Mouse (Mus musculus): ENCODE results near the gene Akap9. TPM values are rescaled to one million over a fixed set of nuclear protein-coding genes. Genes with fewer than 3 reads are reported as not detected.
"Not testable (repeated sequence)": the region's sequence is repeated elsewhere in the genome, so short reads cannot be mapped to it uniquely, and the experiment has no call there.

Akap9 gene
- polyA plus RNA-seq, 1 experiment, result 12.3 TPM

DNA sequence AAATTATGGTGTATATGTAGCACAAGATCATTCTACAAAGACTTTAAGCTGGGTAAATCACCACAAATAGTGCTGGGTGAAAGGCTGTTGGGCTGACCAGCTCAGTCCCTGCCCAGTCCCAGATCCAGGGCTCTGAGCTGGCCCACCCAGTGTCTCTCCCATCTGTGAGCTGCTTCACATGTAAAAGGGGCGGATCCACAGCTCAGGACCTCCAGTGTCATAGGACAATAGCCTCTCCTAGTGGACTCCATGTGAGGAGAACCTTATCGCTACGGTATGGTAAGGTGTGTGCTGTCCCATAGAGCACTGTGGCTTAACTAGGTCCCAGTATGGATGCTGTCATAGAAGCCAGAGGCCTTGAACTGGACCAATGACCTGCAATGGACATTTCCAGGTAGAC is 3.8 kb downstream of the Akap9 start:
- peaks cover 25% of the 10 kb centered on the region for H3K36me3 ChIP-seq (replicated peaks; ENCODE audit: low read length)
- H3K4me1 ChIP-seq, result peaks cover 30% of the 10 kb centered on the region
- H3K27me3 ChIP-seq (replicated peaks), result no peaks in the 10 kb centered on the region
- H3K9me3 ChIP-seq, result no peaks in the 10 kb centered on the region
- TF ChIP-seq FLI1 (IDR thresholded peaks at IDR 0.05; ENCODE audit: low read length) (no peak), GATA1 (IDR thresholded peaks at IDR 0.05; ENCODE audit: borderline replicate concordance, low read length) (no peak)
- H3K4me3 ChIP-seq (replicated peaks), result no peak overlapping the region

- Histone ChIP-seq H3K9me3 (no peaks in the 10 kb centered on the region), H3K4me1 (peaks cover 28% of the 10 kb centered on the region), H3K4me3 (replicated peaks) (no peak overlapping the region), H3K36me3 (replicated peaks; ENCODE audit: low read length) (peaks cover 27% of the 10 kb centered on the region), H3K27me3 (replicated peaks) (no peaks in the 10 kb centered on the region)
- no peak for TF ChIP-seq GATA1 (IDR thresholded peaks at IDR 0.05; ENCODE audit: borderline replicate concordance, low read length)
- no peak for TF ChIP-seq FLI1 (IDR thresholded peaks at IDR 0.05; ENCODE audit: low read length)
Measured at GRCm38 (mm10) chr5:3933551-3933950, 5.7 kb downstream of the Akap9 start.

GRCm38 (mm10) chr5:3935266-3935665 is 7.4 kb downstream of the Akap9 start:
- Histone ChIP-seq H3K4me1 (peaks cover 20% of the 10 kb centered on the region), H3K36me3 (replicated peaks; ENCODE audit: low read length) (peaks cover 41% of the 10 kb centered on the region), H3K9me3 (no peaks in the 10 kb centered on the region), H3K4me3 (replicated peaks) (no peak overlapping the region), H3K27me3 (replicated peaks) (no peaks in the 10 kb centered on the region)
- TF ChIP-seq GATA1 (IDR thresholded peaks at IDR 0.05; ENCODE audit: borderline replicate concordance, low read length) (no peak), FLI1 (IDR thresholded peaks at IDR 0.05; ENCODE audit: low read length) (no peak)

- H3K9me3 ChIP-seq, result no peaks in the 10 kb centered on the region
- peaks cover 13% of the 10 kb centered on the region for H3K4me1 ChIP-seq
- TF ChIP-seq GATA1 (IDR thresholded peaks at IDR 0.05; ENCODE audit: borderline replicate concordance, low read length) (no peak), FLI1 (IDR thresholded peaks at IDR 0.05; ENCODE audit: low read length) (no peak)
- no peak overlapping the region for H3K4me3 ChIP-seq (replicated peaks)
- peaks cover 44% of the 10 kb centered on the region for H3K36me3 ChIP-seq (replicated peaks; ENCODE audit: low read length)
- no peaks in the 10 kb centered on the region for H3K27me3 ChIP-seq (replicated peaks)
Measured at GRCm38 (mm10) chr5:3935778-3936554, 8.1 kb downstream of the Akap9 start.

DNA sequence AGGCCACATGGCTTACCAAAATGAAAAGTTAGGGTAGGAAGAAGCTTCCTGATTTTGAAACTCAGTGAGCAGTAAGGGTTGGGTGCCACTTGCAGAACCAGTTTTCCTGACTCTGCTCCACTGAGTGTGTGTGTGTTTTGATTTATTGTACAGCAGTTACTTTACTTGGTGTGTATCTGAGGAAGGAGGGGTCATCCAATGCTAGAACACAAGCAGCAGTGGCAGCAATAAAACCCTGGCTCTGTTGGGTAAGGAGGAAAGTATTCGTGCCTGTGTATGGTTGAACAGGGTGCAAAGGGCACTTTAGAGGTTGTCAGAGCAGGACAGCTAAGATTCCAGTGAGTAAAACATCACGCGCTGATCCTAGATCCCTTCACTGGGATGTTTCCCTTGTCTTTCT is 11.1 kb downstream of the Akap9 start:
- Histone ChIP-seq H3K27me3 (replicated peaks) (no peaks in the 10 kb centered on the region), H3K4me3 (replicated peaks) (no peak overlapping the region), H3K36me3 (replicated peaks; ENCODE audit: low read length) (peaks cover 39% of the 10 kb centered on the region), H3K4me1 (peaks cover 7% of the 10 kb centered on the region), H3K9me3 (no peaks in the 10 kb centered on the region)
- TF ChIP-seq FLI1 (IDR thresholded peaks at IDR 0.05; ENCODE audit: low read length), result no peak
- TF ChIP-seq GATA1 (IDR thresholded peaks at IDR 0.05; ENCODE audit: borderline replicate concordance, low read length), result no peak

GRCm38 (mm10) chr5:3939335-3939734 is 11.5 kb downstream of the Akap9 start:
- no peak for TF ChIP-seq FLI1 (IDR thresholded peaks at IDR 0.05; ENCODE audit: low read length)
- TF ChIP-seq GATA1 (IDR thresholded peaks at IDR 0.05; ENCODE audit: borderline replicate concordance, low read length), result no peak
- peaks cover 7% of the 10 kb centered on the region for H3K4me1 ChIP-seq
- no peaks in the 10 kb centered on the region for H3K27me3 ChIP-seq (replicated peaks)
- peaks cover 36% of the 10 kb centered on the region for H3K36me3 ChIP-seq (replicated peaks; ENCODE audit: low read length)
- H3K9me3 ChIP-seq, result no peaks in the 10 kb centered on the region
- H3K4me3 ChIP-seq (replicated peaks), result no peak overlapping the region

DNA sequence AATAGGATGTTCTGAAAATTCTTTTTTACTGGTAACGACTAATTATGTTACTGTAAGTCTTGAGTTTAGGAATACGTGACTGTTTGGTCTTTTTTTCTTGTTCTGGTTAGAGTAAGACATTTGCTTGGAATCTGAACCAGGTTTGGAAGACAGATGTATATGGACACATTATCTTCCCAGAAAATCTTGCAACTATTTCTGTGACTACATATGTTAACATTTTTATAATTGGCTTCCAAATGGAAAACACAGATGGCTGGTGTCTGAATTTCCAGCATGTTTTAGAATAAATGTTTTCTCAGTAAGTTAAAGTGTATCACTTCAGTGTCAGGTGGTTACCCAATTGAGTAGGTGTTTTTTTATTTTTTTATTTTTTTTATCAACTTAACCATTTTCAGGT is 13.4 kb downstream of the Akap9 start:
- TF ChIP-seq GATA1 (IDR thresholded peaks at IDR 0.05; ENCODE audit: borderline replicate concordance, low read length) (no peak), FLI1 (IDR thresholded peaks at IDR 0.05; ENCODE audit: low read length) (no peak)
- H3K36me3 ChIP-seq (replicated peaks; ENCODE audit: low read length), result peaks cover 30% of the 10 kb centered on the region
- H3K27me3 ChIP-seq (replicated peaks), result no peaks in the 10 kb centered on the region
- H3K9me3 ChIP-seq, result no peaks in the 10 kb centered on the region
- H3K4me1 ChIP-seq, result peaks cover 7% of the 10 kb centered on the region
- H3K4me3 ChIP-seq (replicated peaks), result no peak overlapping the region

DNA sequence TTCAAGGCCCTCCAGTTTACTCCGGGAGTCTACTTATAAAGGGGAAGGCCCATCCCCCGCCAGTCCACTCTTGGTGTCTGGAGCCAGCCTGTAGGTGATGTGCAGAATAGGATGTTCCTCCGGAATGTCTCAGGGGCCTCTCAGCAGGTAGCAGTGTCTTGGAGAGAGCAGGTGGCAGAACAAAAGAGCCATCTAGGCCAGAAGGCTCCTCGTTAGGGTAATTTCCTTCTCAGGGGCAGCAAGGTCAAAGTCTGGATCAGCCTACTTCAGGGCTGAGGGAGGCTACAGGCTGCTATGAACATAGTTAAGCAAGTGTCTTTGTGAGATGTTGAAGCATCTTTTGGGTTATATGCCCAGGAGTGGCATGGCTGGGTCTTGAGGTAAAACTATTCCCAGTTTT is 15.3 kb downstream of the Akap9 start:
- peaks cover 32% of the 10 kb centered on the region for H3K36me3 ChIP-seq (replicated peaks; ENCODE audit: low read length)
- H3K4me1 ChIP-seq; H3K9me3 ChIP-seq; H3K27me3 ChIP-seq (replicated peaks); H3K4me3 ChIP-seq (replicated peaks): not testable (repeated sequence)

DNA sequence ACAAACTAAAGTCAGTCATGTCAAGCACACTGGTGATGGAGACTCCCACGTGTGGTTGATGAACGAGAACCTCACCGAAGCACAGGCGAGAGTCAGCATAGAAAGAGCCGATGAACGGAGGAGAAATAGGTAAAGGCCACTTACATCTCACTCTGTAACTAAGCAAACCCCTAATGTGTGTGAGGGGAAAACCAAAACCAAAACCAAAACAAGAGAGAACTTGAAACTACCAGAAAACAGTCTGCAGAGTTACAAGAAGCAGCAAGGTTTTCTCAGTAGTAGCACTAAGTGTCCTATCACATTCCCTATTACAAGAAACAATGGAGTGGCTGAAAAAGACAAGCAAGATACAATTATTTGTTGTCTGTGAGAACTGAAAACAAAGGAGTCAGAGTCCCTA is 24.6 kb downstream of the Akap9 start:
- Histone ChIP-seq H3K9me3 (no peaks in the 10 kb centered on the region), H3K27me3 (replicated peaks) (no peaks in the 10 kb centered on the region), H3K4me3 (replicated peaks) (no peak overlapping the region), H3K36me3 (replicated peaks; ENCODE audit: low read length) (peaks cover 88% of the 10 kb centered on the region), H3K4me1 (no peaks in the 10 kb centered on the region; the same call in 1 of the 2 replicates)
- TF ChIP-seq GATA1 (IDR thresholded peaks at IDR 0.05; ENCODE audit: borderline replicate concordance, low read length) (no peak), FLI1 (IDR thresholded peaks at IDR 0.05; ENCODE audit: low read length) (no peak)

DNA sequence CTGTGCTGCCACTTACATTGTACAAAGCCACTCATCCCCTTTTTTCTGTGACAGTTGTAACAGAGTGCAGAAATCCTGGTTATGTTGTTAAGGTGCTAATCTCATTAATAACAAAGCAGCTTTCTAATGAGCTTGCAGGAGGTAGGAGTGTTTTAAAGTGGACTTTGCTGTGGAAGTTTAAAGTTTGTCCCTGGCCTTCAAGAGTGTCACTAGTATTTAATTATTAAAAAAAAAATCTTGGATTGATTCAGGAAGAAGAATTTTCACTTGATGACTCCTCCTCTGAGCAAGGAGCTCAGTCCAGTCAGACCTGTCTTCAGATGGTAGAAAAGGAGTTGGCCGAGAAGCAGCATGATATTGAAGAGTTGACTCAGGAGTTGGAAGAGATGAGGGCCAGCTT is 26.7 kb downstream of the Akap9 start:
- no peak overlapping the region for H3K4me3 ChIP-seq (replicated peaks)
- H3K9me3 ChIP-seq, result no peaks in the 10 kb centered on the region
- H3K36me3 ChIP-seq (replicated peaks; ENCODE audit: low read length), result peaks cover 91% of the 10 kb centered on the region
- H3K27me3 ChIP-seq (replicated peaks), result no peaks in the 10 kb centered on the region
- TF ChIP-seq GATA1 (IDR thresholded peaks at IDR 0.05; ENCODE audit: borderline replicate concordance, low read length) (no peak), FLI1 (IDR thresholded peaks at IDR 0.05; ENCODE audit: low read length) (no peak)
- no peaks in the 10 kb centered on the region for H3K4me1 ChIP-seq

Data from megakaryocyte, embryonic 14.5 days (primary cell).